Mouse (Mus musculus) heart, embryonic 13.5 days (tissue): ENCODE data around the gene Gm10160. TPM values are rescaled to one million over a fixed set of nuclear protein-coding genes. Genes with fewer than 3 reads are reported as not detected.
A peak's percentile ranks its signal among the peaks of the same experiment; 100 is the strongest.

Experiments used
- ATAC-seq: fragments of 200-750 bp; cut with Nextera tagmentation; 2 replicates; pipeline ENCODE4 v1.8.0; 2017; ENCODE audit warnings: moderate TSS enrichment; ENCODE audit not compliant: insufficient number of reproducible peaks, low FRiP score, low TSS enrichment; ENCODE audit errors: extremely low read depth
- H3K27ac ChIP-seq: fragments of 300-500 bp; sonication (generic); replicated peaks from 2 replicates; pipeline ENCODE4 v1.5.1; 2015; ENCODE audit warnings: moderate library complexity, mild to moderate bottlenecking, inconsistent platforms
- H3K27me3 ChIP-seq: fragments of 300-500 bp; sonication (generic); replicated peaks from 2 replicates; pipeline ENCODE4 v1.6.1; 2015; ENCODE audit warnings: mild to moderate bottlenecking, inconsistent platforms
- H3K36me3 ChIP-seq: fragments of 300-500 bp; sonication (generic); 2 replicates; pipeline ENCODE4 v1.6.1; 2015; ENCODE audit warnings: mild to moderate bottlenecking, inconsistent platforms
- H3K4me1 ChIP-seq: fragments of 300-500 bp; sonication (generic); 2 replicates; pipeline ENCODE4 v1.6.1; 2015; ENCODE audit warnings: inconsistent platforms
- H3K4me2 ChIP-seq: fragments of 300-500 bp; sonication (generic); 2 replicates; pipeline ENCODE4 v1.6.1; 2015; ENCODE audit warnings: inconsistent platforms, mild to moderate bottlenecking, moderate library complexity
- H3K4me3 ChIP-seq: fragments of 300-500 bp; sonication (generic); 2 replicates; pipeline ENCODE4 v1.5.1; 2015; ENCODE audit warnings: moderate library complexity, mild to moderate bottlenecking, inconsistent platforms
- H3K9ac ChIP-seq: fragments of 300-500 bp; sonication (generic); 2 replicates; pipeline ENCODE4 v1.6.1; 2015; ENCODE audit warnings: inconsistent platforms, mild to moderate bottlenecking, moderate library complexity
- H3K9me3 ChIP-seq: fragments of 300-500 bp; sonication (generic); 2 replicates; pipeline ENCODE4 v1.6.1; 2016; ENCODE audit warnings: inconsistent platforms
- WGBS: fragments of 180-500 bp; shearing (Covaris S2); methylation state at CpG from one replicate; pipeline ENCODE4 v1.1.7; 2015; ENCODE audit warnings: mixed read lengths; 5-methylcytosine and 5-hydroxymethylcytosine counted together
- polyA plus RNA-seq: library from polyadenylated mRNA; unstranded; fragments of >200 nt; fragmentation: Nextera tagmentation; extraction: Ambion mirVana; gene quantifications from 2 replicates; pipeline ENCODE4 v1.2.1, GENCODE M21; 2015

Gene Gm10160
- polyA plus RNA-seq, 1 experiment from 2014 or later: not detected

- Histone ChIP-seq H3K9me3 (no peaks in the 10 kb centered on the region), H3K4me3 (peak overlapping the region; percentile 89), H3K27ac (peak overlapping the region; percentile 98), H3K4me1 (peaks cover 50% of the 10 kb centered on the region), H3K36me3 (no peaks in the 10 kb centered on the region), H3K4me2 (peak overlapping the region; percentile 83), H3K27me3 (no peaks in the 10 kb centered on the region), H3K9ac (peak overlapping the region; percentile 95)
- 26% methylated on average over 17 of the region's 17 CpGs for WGBS
- peak; percentile 6; the same call in 1 of the 2 replicates for ATAC-seq
Measured at GRCm38 (mm10) chr7:81827806-81828667, 27.6 kb downstream of the Gm10160 start.

DNA sequence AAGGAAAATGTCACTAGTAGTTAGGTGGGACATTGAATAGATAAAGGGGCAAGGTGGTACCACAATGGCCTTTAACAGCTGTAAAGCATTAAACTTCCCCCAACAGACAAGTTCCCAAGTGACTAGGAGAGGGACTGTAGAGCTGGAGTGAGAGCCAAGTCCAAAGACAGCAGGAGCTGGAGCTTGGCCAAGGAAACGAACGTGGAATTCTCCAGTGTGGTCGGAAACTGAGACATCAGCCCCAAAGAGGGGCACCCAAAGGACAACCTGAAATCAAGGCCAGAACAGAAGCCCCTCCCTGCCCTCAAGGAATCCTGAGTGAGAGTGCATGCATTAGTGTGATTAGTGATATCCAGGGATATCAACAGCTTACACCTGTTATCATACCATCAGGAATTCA lies 30.2 kb downstream of the Gm10160 start:
- 13% methylated on average over 3 of the region's 3 CpGs for WGBS
- H3K4me2 ChIP-seq: peak overlapping the region; percentile 83
- peak overlapping the region; percentile 60 for H3K27ac ChIP-seq
- H3K27me3 ChIP-seq: no peaks in the 10 kb centered on the region
- H3K4me3 ChIP-seq: peak overlapping the region; percentile 32
- H3K36me3 ChIP-seq: no peaks in the 10 kb centered on the region
- 0 out of 2 replicates have a peak overlapping the region, but pooled peaks have one; percentile 69 for H3K9ac ChIP-seq
- no peaks in the 10 kb centered on the region for H3K9me3 ChIP-seq
- H3K4me1 ChIP-seq: peaks cover 50% of the 10 kb centered on the region
- ATAC-seq: no peak

DNA sequence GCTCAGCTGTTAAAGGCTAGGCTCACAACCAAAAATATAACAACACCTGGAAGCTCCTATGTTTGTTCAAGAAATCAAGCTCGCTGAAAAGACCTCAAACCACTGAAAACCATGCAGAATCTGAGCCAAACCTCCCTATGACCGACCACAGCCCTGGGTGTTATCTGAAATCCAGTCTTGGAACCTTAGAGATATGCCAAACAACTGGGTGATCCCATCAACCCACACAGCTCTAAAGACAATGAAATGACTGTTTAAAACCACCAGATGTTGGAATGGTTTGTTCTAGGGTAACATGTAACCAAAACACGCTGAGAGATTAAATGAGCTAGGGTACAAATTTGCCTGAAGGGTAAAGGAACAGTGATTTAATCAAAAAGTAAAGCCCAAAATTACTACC lies 30.7 kb downstream of the Gm10160 start:
- H3K4me2 ChIP-seq: peak overlapping the region; percentile 83
- H3K27ac ChIP-seq: peak overlapping the region; percentile 60
- no peaks in the 10 kb centered on the region for H3K36me3 ChIP-seq
- peaks cover 49% of the 10 kb centered on the region for H3K4me1 ChIP-seq
- ATAC-seq: no peak
- H3K27me3 ChIP-seq: no peaks in the 10 kb centered on the region
- no peaks in the 10 kb centered on the region for H3K9me3 ChIP-seq
- H3K4me3 ChIP-seq: no peak overlapping the region
- 0 out of 2 replicates have a peak overlapping the region, but pooled peaks have one; percentile 25 for H3K9ac ChIP-seq
- 57% methylated on average over 3 of the region's 3 CpGs for WGBS

DNA sequence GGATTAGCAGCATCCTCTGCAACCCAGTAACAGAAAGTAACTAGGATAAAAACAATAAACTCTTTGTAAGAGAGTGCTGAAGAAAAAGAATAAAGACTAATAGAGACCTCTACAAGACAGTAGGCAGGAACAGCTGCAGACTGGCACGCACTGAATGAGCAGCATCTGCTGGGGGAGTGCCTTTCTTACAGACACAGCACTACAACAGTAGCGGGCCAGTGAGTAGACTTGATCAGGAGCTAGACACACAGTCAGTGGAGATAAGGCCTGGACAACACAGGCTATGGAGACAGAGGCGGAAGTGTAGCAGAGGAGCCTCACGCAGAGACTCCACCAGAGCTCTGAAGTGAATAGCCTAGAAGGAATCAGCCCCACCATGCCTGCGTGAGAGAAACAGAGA lies 49.5 kb downstream of the Gm10160 start:
- Histone ChIP-seq H3K9me3 (no peaks in the 10 kb centered on the region), H3K9ac (peak overlapping the region; percentile 15; the same call in 1 of the 2 replicates), H3K36me3 (peaks cover 51% of the 10 kb centered on the region), H3K27me3 (no peaks in the 10 kb centered on the region), H3K27ac (peak overlapping the region; percentile 48; the same call in 1 of the 2 replicates), H3K4me3 (no peak overlapping the region), H3K4me2 (no peak overlapping the region), H3K4me1 (peaks cover 7% of the 10 kb centered on the region)
- WGBS: 40% methylated on average over 5 of the region's 5 CpGs
- no peak for ATAC-seq

Other genes with a start within 250 kb of the Gm10160 start
- gene Homer2, start 148.3 kb downstream of the Gm10160 start, polyA plus RNA-seq: 73.4 and 82.1 TPM in 2 replicates
- gene Ramac, start 92.9 kb downstream of the Gm10160 start, polyA plus RNA-seq: 75.0 and 80.7 TPM in 2 replicates
- 36.4 and 43.7 TPM in 2 replicates for gene 3110040N11Rik, start 66.3 kb downstream of the Gm10160 start, polyA plus RNA-seq
- 74.6 and 83.1 TPM in 2 replicates for gene Btbd1, start 26.4 kb downstream of the Gm10160 start, polyA plus RNA-seq
- gene Tm6sf1, start 3.2 kb upstream of the Gm10160 start, polyA plus RNA-seq: 20.0 and 22.8 TPM in 2 replicates
- gene Hdgfl3, start 78.7 kb upstream of the Gm10160 start, polyA plus RNA-seq: 10.0 TPM in 2 replicates
- gene Bnc1, start 136.5 kb upstream of the Gm10160 start, polyA plus RNA-seq: 4.8 and 6.3 TPM in 2 replicates